Mouse (Mus musculus): ENCODE data around the gene Sema4a. TPM values are rescaled to one million over a fixed set of nuclear protein-coding genes. Genes with fewer than 3 reads are reported as not detected.

Sema4a gene
- polyA plus RNA-seq, 1 experiment: 321 TPM

DNA sequence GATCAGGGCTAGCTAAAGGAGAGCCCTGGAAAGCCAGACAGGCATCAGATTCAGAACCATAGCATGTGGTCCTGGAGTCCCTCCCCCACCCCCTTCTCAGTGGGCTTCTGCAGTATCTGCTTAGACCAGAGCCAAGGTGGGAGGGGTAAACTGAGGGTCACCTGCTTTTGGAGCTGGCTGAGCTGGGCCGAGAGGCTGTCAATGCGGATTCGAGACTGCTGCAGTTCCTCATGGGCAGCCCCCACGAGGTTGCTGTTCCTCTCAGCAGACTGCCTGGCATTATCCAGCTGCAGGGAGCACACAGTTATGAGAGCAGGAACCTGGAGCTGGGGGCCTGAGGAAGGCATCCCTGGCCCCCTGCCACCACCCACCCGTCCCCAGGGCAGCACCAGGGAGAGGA, 25.1 kb upstream of the Sema4a start:
- Histone ChIP-seq H3K4me3 (ENCODE audit: low read depth, low read length) (no peak overlapping the region), H3K36me3 (ENCODE audit: control insufficient read depth, insufficient read depth, low read length) (peaks cover 54% of the 10 kb centered on the region), H3K27me3 (ENCODE audit: control insufficient read depth, insufficient read depth, low read length) (no peaks in the 10 kb centered on the region), H3K4me1 (ENCODE audit: control insufficient read depth, insufficient read depth, insufficient read length, low read length) (peaks cover 11% of the 10 kb centered on the region), H3K27ac (ENCODE audit: insufficient read depth, low read depth, low read length) (no peak overlapping the region)
- 88% methylated on average over 5 of the region's 5 CpGs for WGBS
- no peak for TF ChIP-seq CTCF (IDR thresholded peaks at IDR 0.05; ENCODE audit: extremely low read depth, insufficient read length, insufficient replicate concordance, low read depth, low read length)
- TF ChIP-seq POLR2A (IDR thresholded peaks at IDR 0.05; ENCODE audit: low read depth, low read length): no peak

DNA sequence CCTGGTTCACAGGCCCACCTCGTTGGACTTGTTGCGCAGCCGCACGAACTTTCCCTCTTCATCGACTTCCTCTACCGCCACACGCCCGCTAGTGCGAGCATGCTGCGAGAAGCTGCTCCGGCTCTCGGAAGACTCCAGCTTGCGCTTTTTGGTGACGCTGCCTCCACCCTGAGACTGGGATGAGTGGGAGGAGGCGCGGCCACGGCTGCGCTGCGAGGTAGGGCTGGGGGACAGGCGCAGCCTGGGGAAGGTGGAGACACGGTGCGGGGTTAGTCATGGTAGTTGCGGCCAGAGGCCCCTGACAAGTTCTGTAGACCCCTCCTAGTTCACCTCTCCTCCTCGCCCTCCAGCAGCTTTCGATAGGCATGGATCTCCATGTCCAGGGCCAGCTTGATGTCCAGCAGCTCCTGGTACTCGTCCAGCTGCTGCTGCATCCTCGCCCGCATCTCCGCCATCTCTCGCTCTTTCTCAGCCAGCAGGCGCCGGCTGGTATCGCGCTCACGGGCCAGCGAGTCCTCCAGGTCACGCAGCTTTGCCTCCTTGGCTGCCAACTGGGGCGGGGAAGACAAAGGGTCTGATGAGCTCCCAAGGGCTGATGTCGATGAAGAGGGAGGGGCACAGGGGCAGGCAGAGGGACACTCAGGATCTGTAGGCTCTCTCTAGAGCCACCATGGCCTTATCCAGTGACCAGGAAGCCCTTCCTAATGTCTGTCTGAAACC, 23.8 kb upstream of the Sema4a start:
- no peak for TF ChIP-seq CTCF (IDR thresholded peaks at IDR 0.05; ENCODE audit: extremely low read depth, insufficient read length, insufficient replicate concordance, low read depth, low read length)
- TF ChIP-seq POLR2A (IDR thresholded peaks at IDR 0.05; ENCODE audit: low read depth, low read length): no peak
- no peak overlapping the region for H3K4me3 ChIP-seq (ENCODE audit: low read depth, low read length)
- H3K36me3 ChIP-seq (ENCODE audit: control insufficient read depth, insufficient read depth, low read length): peaks cover 55% of the 10 kb centered on the region
- no peaks in the 10 kb centered on the region for H3K27me3 ChIP-seq (ENCODE audit: control insufficient read depth, insufficient read depth, low read length)
- H3K27ac ChIP-seq (ENCODE audit: insufficient read depth, low read depth, low read length): no peak overlapping the region
- peaks cover under 1% of the 10 kb centered on the region; the same call in 1 of the 2 replicates for H3K4me1 ChIP-seq (ENCODE audit: control insufficient read depth, insufficient read depth, insufficient read length, low read length)
- WGBS: 81% methylated on average over 39 of the region's 39 CpGs

DNA sequence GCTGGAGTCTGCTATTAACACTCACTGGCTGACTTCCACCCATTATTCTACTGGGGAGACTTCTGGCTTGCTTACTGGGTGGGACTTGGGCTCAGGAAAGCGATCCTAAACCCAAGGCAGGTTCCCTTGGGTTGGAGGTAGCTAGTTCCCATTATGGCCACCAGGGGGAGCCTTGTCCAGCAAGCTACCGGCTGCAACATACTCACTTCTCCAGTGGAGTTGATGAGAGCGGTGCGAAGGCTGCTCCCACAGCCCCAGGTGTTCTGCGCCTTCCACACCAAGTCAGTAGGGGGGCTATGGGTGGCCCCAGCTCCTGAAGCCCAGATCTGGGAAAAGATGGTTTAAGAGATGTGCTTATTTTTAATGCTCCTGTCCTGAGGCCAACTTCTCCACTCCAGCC, 22.6 kb upstream of the Sema4a start:
- WGBS: 19% methylated on average over 5 of the region's 5 CpGs
- H3K36me3 ChIP-seq (ENCODE audit: control insufficient read depth, insufficient read depth, low read length): peaks cover 55% of the 10 kb centered on the region
- TF ChIP-seq POLR2A (IDR thresholded peaks at IDR 0.05; ENCODE audit: low read depth, low read length): no peak
- TF ChIP-seq CTCF (IDR thresholded peaks at IDR 0.05; ENCODE audit: extremely low read depth, insufficient read length, insufficient replicate concordance, low read depth, low read length): peak; percentile 95; the same call in 1 of the 2 replicates
- no peaks in the 10 kb centered on the region for H3K27me3 ChIP-seq (ENCODE audit: control insufficient read depth, insufficient read depth, low read length)
- H3K4me3 ChIP-seq (ENCODE audit: low read depth, low read length): no peak overlapping the region
- H3K4me1 ChIP-seq (ENCODE audit: control insufficient read depth, insufficient read depth, insufficient read length, low read length): no peaks in the 10 kb centered on the region
- H3K27ac ChIP-seq (ENCODE audit: insufficient read depth, low read depth, low read length): no peak overlapping the region

DNA sequence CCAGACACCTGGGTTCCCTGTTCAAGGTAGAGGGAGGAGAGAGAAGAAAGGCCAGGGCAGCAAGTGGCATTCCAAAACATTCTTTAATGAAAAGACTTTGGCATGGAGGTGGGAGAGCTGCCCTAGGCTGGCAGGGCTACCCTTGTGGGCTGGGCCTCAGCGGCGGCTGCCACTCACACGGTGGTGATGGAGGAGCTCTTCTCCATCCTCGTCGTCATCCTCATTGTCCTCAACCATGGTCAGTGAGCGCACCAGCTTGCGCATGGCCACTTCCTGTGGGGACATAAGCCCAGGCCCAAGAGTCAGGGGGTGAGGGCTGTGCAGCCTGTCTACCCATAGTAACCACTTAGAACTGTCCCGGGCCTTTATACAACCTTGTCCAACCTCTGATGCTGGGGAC, 22.2 kb upstream of the Sema4a start:
- Histone ChIP-seq H3K27me3 (ENCODE audit: control insufficient read depth, insufficient read depth, low read length) (no peaks in the 10 kb centered on the region), H3K4me1 (ENCODE audit: control insufficient read depth, insufficient read depth, insufficient read length, low read length) (no peaks in the 10 kb centered on the region), H3K27ac (ENCODE audit: insufficient read depth, low read depth, low read length) (no peak overlapping the region), H3K36me3 (ENCODE audit: control insufficient read depth, insufficient read depth, low read length) (peaks cover 55% of the 10 kb centered on the region), H3K4me3 (ENCODE audit: low read depth, low read length) (no peak overlapping the region)
- 81% methylated on average over 8 of the region's 8 CpGs for WGBS
- TF ChIP-seq POLR2A (IDR thresholded peaks at IDR 0.05; ENCODE audit: low read depth, low read length) (no peak), CTCF (IDR thresholded peaks at IDR 0.05; ENCODE audit: extremely low read depth, insufficient read length, insufficient replicate concordance, low read depth, low read length) (no peak)

DNA sequence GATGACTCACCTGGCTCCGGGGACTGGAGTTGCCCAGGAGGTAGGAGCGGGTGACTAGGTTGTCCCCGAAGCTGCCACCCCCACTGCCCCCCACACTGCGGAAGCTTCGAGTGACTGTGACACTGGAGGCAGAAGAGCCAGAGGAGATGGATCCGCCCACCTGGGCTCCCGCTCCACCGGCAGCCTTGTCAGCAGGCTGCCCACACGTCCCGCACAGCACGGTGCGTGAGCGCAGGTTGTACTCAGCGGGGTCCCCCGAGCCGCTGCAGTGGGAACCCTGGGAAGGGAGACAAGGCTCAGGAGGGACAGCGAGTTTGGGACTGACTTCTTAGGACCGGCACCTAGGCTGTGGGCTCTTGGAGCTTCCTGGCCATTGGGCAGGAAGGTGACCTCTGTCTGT, 21.4 kb upstream of the Sema4a start:
- WGBS: 85% methylated on average over 18 of the region's 18 CpGs
- H3K27me3 ChIP-seq (ENCODE audit: control insufficient read depth, insufficient read depth, low read length): no peaks in the 10 kb centered on the region
- H3K27ac ChIP-seq (ENCODE audit: insufficient read depth, low read depth, low read length): no peak overlapping the region
- no peak overlapping the region for H3K4me3 ChIP-seq (ENCODE audit: low read depth, low read length)
- H3K4me1 ChIP-seq (ENCODE audit: control insufficient read depth, insufficient read depth, insufficient read length, low read length): peaks cover 2% of the 10 kb centered on the region; the same call in 1 of the 2 replicates
- TF ChIP-seq POLR2A (IDR thresholded peaks at IDR 0.05; ENCODE audit: low read depth, low read length) (no peak), CTCF (IDR thresholded peaks at IDR 0.05; ENCODE audit: extremely low read depth, insufficient read length, insufficient replicate concordance, low read depth, low read length) (no peak)
- H3K36me3 ChIP-seq (ENCODE audit: control insufficient read depth, insufficient read depth, low read length): peaks cover 48% of the 10 kb centered on the region

DNA sequence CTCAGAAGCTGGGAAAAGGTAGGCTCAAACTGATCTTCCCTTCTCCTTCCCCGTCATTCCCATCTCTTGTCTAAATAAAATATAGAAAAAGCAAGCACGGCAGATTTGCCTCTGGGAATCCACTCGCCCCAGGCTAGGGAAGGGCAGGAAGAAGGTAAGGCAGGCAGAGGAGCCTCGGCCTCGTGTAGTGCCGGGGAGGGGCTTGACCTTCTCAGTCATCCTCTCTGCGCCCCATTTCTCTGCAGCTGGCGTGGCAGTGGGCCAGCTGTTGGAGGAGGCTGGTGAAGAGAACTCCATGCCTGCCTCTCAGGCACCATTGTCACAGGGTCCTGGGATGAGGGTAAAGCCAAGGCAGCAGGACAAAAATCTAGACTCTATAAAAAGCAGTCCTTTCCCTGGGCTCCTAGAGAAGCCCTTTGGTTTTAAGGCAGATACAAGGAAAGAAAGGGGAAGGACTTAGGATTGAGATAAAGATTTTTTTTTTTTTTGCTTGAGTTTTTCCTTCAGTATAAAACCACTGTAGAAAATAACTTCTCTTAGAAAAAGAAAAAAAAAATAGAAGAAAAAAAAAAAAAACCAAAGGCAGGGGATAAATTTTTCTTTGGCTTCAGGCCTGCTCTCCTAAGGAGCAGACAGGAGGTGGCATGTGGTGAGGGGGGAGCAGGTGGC, 20.5 kb upstream of the Sema4a start:
- H3K27ac ChIP-seq (ENCODE audit: insufficient read depth, low read depth, low read length): no peak overlapping the region
- 69% methylated on average over 8 of the region's 8 CpGs for WGBS

DNA sequence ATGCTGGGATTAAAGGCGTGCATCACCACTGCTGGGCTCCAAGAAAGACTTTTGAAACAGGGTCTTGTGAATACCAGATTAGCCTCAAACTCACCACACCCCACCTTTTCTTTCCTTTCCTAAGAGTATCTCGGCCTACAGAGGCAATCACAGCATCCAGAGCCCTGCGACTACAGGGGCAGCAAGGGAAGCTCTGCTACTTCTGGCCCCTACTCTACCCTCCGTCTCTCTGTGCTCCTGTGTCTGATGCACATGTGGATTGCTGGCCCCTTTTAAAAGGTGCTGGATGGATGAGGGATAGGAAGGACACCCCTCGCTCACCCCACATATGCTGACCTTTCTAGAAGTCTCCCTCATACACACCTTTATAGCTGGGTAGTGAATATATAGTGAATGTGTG, 19.7 kb upstream of the Sema4a start:
- 91% methylated on average over 5 of the region's 5 CpGs for WGBS
- TF ChIP-seq POLR2A (IDR thresholded peaks at IDR 0.05; ENCODE audit: low read depth, low read length): no peak
- Histone ChIP-seq H3K4me1 (ENCODE audit: control insufficient read depth, insufficient read depth, insufficient read length, low read length) (peaks cover 2% of the 10 kb centered on the region; the same call in 1 of the 2 replicates), H3K27ac (ENCODE audit: insufficient read depth, low read depth, low read length) (no peak overlapping the region), H3K4me3 (ENCODE audit: low read depth, low read length) (no peak overlapping the region), H3K27me3 (ENCODE audit: control insufficient read depth, insufficient read depth, low read length) (no peaks in the 10 kb centered on the region), H3K36me3 (ENCODE audit: control insufficient read depth, insufficient read depth, low read length) (peaks cover 33% of the 10 kb centered on the region)

More for the DNA sequence above, 20.5 kb upstream of the Sema4a start:
- Histone ChIP-seq H3K4me1 (ENCODE audit: control insufficient read depth, insufficient read depth, insufficient read length, low read length) (peaks cover 2% of the 10 kb centered on the region; the same call in 1 of the 2 replicates), H3K27me3 (ENCODE audit: control insufficient read depth, insufficient read depth, low read length) (no peaks in the 10 kb centered on the region), H3K4me3 (ENCODE audit: low read depth, low read length) (no peak overlapping the region), H3K36me3 (ENCODE audit: control insufficient read depth, insufficient read depth, low read length) (peaks cover 41% of the 10 kb centered on the region)
- TF ChIP-seq CTCF (IDR thresholded peaks at IDR 0.05; ENCODE audit: extremely low read depth, insufficient read length, insufficient replicate concordance, low read depth, low read length): no peak
- TF ChIP-seq POLR2A (IDR thresholded peaks at IDR 0.05; ENCODE audit: low read depth, low read length): no peak
